Mouse (Mus musculus): Measurements from ENCODE around the gene Gm14862. TPM values are rescaled to one million over a fixed set of nuclear protein-coding genes. Genes with fewer than 3 reads are reported as not detected.
"Not testable (repeated sequence)": the region's sequence is repeated elsewhere in the genome, so short reads cannot be mapped to it uniquely, and the experiment has no call there.

Gm14862 gene
- not detected in 2 replicates for total RNA-seq (2014; rRNA removed)
- polyA plus RNA-seq (2015; fragmentation: Nextera tagmentation; extraction: Ambion mirVana) = not detected in 2 replicates

- H3K9ac ChIP-seq (replicated peaks; ENCODE audit: low read length) = no peak within 1 kb of the TSS
- no peaks in the 10 kb centered on the region for H3K9me3 ChIP-seq (ENCODE audit: low read length)
- no peaks in the 10 kb centered on the region for H3K4me1 ChIP-seq (ENCODE audit: insufficient read depth, low read length)
- DNase-seq (ENCODE audit: low spot score) (no peak), ATAC-seq (no peak)
- no peak for TF ChIP-seq CTCF (IDR thresholded peaks at IDR 0.05; ENCODE audit: low read depth)
- 80% methylated on average over 5 of the region's 5 CpGs for WGBS
- no peaks in the 10 kb centered on the region for H3K27me3 ChIP-seq (ENCODE audit: insufficient read depth, low read length)
- H3K4me3 ChIP-seq (ENCODE audit: low read length) = no peak within 1 kb of the TSS
- no peaks in the 10 kb centered on the region for H3K36me3 ChIP-seq (ENCODE audit: insufficient read depth, low read length)
- H3K27ac ChIP-seq = no peak within 1 kb of the TSS
- H3K4me2 ChIP-seq (ENCODE audit: low read depth, low read length) = no peak within 1 kb of the TSS
These were observed at the start of gene Gm14862 for GRCm38 (mm10) chrX:9256766-9257165. TSS of gene Gm14862 (minus strand) at chrX:9256899.

GRCm38 (mm10) chrX:9303455-9303854 is 46.8 kb upstream of the Gm14862 start:
- no peak for ATAC-seq
- WGBS = 84% methylated on average over 1 of the region's 1 CpGs
- no peaks in the 10 kb centered on the region for H3K27me3 ChIP-seq (ENCODE audit: insufficient read depth, low read length)
- no peak for TF ChIP-seq CTCF (IDR thresholded peaks at IDR 0.05; ENCODE audit: low read depth)
- H3K27ac ChIP-seq = no peak overlapping the region
- no peak overlapping the region for H3K4me2 ChIP-seq (ENCODE audit: low read depth, low read length)
- no peak for DNase-seq (ENCODE audit: low spot score)
- no peaks in the 10 kb centered on the region for H3K36me3 ChIP-seq (ENCODE audit: insufficient read depth, low read length)
- H3K9me3 ChIP-seq (ENCODE audit: low read length) = no peaks in the 10 kb centered on the region
- H3K9ac ChIP-seq (replicated peaks; ENCODE audit: low read length) = no peak overlapping the region
- no peaks in the 10 kb centered on the region for H3K4me1 ChIP-seq (ENCODE audit: insufficient read depth, low read length)
- H3K4me3 ChIP-seq (ENCODE audit: low read length) = no peak overlapping the region

- DNase-seq (ENCODE audit: low spot score) (no peak), ATAC-seq (no peak)
- Histone ChIP-seq H3K27ac (no peak overlapping the region), H3K4me3 (ENCODE audit: low read length) (no peak overlapping the region), H3K27me3 (ENCODE audit: insufficient read depth, low read length) (no peaks in the 10 kb centered on the region), H3K4me1 (ENCODE audit: insufficient read depth, low read length) (no peaks in the 10 kb centered on the region), H3K9me3 (ENCODE audit: low read length) (no peaks in the 10 kb centered on the region), H3K36me3 (ENCODE audit: insufficient read depth, low read length) (no peaks in the 10 kb centered on the region), H3K9ac (replicated peaks; ENCODE audit: low read length) (no peak overlapping the region), H3K4me2 (ENCODE audit: low read depth, low read length) (no peak overlapping the region)
- WGBS = 82% methylated on average over 5 of the region's 5 CpGs
- TF ChIP-seq CTCF (IDR thresholded peaks at IDR 0.05; ENCODE audit: low read depth) = no peak
These were observed 46.1 kb upstream of the Gm14862 start for GRCm38 (mm10) chrX:9302791-9303190.

GRCm38 (mm10) chrX:9298413-9298864 is 41.7 kb upstream of the Gm14862 start:
- ATAC-seq = no peak
- no peak overlapping the region for H3K27ac ChIP-seq
- TF ChIP-seq CTCF (IDR thresholded peaks at IDR 0.05; ENCODE audit: low read depth) = no peak
- no peaks in the 10 kb centered on the region for H3K4me1 ChIP-seq (ENCODE audit: insufficient read depth, low read length)
- no peak overlapping the region for H3K4me2 ChIP-seq (ENCODE audit: low read depth, low read length)
- no peaks in the 10 kb centered on the region for H3K9me3 ChIP-seq (ENCODE audit: low read length)
- H3K27me3 ChIP-seq (ENCODE audit: insufficient read depth, low read length) = no peaks in the 10 kb centered on the region
- H3K36me3 ChIP-seq (ENCODE audit: insufficient read depth, low read length) = no peaks in the 10 kb centered on the region
- no peak overlapping the region for H3K4me3 ChIP-seq (ENCODE audit: low read length)
- 87% methylated on average over 5 of the region's 5 CpGs for WGBS
- no peak for DNase-seq (ENCODE audit: low spot score)
- no peak overlapping the region for H3K9ac ChIP-seq (replicated peaks; ENCODE audit: low read length)

- H3K9ac ChIP-seq (replicated peaks; ENCODE audit: low read length); H3K4me3 ChIP-seq (ENCODE audit: low read length); H3K4me1 ChIP-seq (ENCODE audit: insufficient read depth, low read length); ATAC-seq; H3K27me3 ChIP-seq (ENCODE audit: insufficient read depth, low read length); H3K36me3 ChIP-seq (ENCODE audit: insufficient read depth, low read length); H3K9me3 ChIP-seq (ENCODE audit: low read length); H3K27ac ChIP-seq; H3K4me2 ChIP-seq (ENCODE audit: low read depth, low read length); DNase-seq (ENCODE audit: low spot score): not testable (repeated sequence)
- WGBS = 84% methylated on average over 3 of the region's 4 CpGs
These were observed 36.6 kb upstream of the Gm14862 start for GRCm38 (mm10) chrX:9293140-9293829.

GRCm38 (mm10) chrX:9283464-9283863 is 26.8 kb upstream of the Gm14862 start, which contains the start of gene H2al1m:
TSS of gene H2al1m (plus strand) at chrX:9283764.
- not testable (repeated sequence) for DNase-seq (ENCODE audit: low spot score); H3K27ac ChIP-seq; H3K9ac ChIP-seq (replicated peaks; ENCODE audit: low read length); H3K4me1 ChIP-seq (ENCODE audit: insufficient read depth, low read length); H3K27me3 ChIP-seq (ENCODE audit: insufficient read depth, low read length); H3K36me3 ChIP-seq (ENCODE audit: insufficient read depth, low read length); H3K4me3 ChIP-seq (ENCODE audit: low read length); ATAC-seq; H3K4me2 ChIP-seq (ENCODE audit: low read depth, low read length); H3K9me3 ChIP-seq (ENCODE audit: low read length)
- no CpG with 5 or more reads among the region's 1 CpGs for WGBS

- no peaks in the 10 kb centered on the region for H3K4me1 ChIP-seq (ENCODE audit: insufficient read depth, low read length)
- no peak overlapping the region for H3K4me2 ChIP-seq (ENCODE audit: low read depth, low read length)
- no peaks in the 10 kb centered on the region for H3K27me3 ChIP-seq (ENCODE audit: insufficient read depth, low read length)
- TF ChIP-seq CTCF (IDR thresholded peaks at IDR 0.05; ENCODE audit: low read depth) = no peak
- H3K9me3 ChIP-seq (ENCODE audit: low read length) = no peaks in the 10 kb centered on the region
- DNase-seq (ENCODE audit: low spot score) (no peak), ATAC-seq (no peak)
- no peaks in the 10 kb centered on the region for H3K36me3 ChIP-seq (ENCODE audit: insufficient read depth, low read length)
- 77% methylated on average over 8 of the region's 8 CpGs for WGBS
- H3K27ac ChIP-seq = no peak overlapping the region
- no peak overlapping the region for H3K9ac ChIP-seq (replicated peaks; ENCODE audit: low read length)
- H3K4me3 ChIP-seq (ENCODE audit: low read length) = no peak overlapping the region
These were observed 17.6 kb upstream of the Gm14862 start for GRCm38 (mm10) chrX:9274321-9274720.
